Mouse (Mus musculus) gastrocnemius, postnatal 4 days (tissue): Measurements from ENCODE around the gene Gm10964. TPM values are rescaled to one million over a fixed set of nuclear protein-coding genes. Genes with fewer than 3 reads are reported as not detected.
"Not testable (repeated sequence)": the region's sequence is repeated elsewhere in the genome, so short reads cannot be mapped to it uniquely, and the experiment has no call there.

Experiments
- DNase-seq, 2 experiments: peaks; one replicate each; pipeline ENCODE4 v3.0.0; 2021 to 2022; ENCODE audit warnings: low spot score in 2 of 2, mixed read lengths in 2 of 2
- total RNA-seq, 2 experiments: library from RNA; stranded (reverse); gene quantifications; 2 replicates each; pipeline ENCODE4 v1.2.3; 2021

Gm10964 gene
- total RNA-seq, 2 experiments from 2014 or later = not detected

- DNase-seq = no peak
Measured at GRCm38 (mm10) chr3:103774009-103774408, 34.8 kb downstream of the Gm10964 start.

- no peak for DNase-seq
Measured at GRCm38 (mm10) chr3:103777940-103778339, 38.8 kb downstream of the Gm10964 start.

DNA sequence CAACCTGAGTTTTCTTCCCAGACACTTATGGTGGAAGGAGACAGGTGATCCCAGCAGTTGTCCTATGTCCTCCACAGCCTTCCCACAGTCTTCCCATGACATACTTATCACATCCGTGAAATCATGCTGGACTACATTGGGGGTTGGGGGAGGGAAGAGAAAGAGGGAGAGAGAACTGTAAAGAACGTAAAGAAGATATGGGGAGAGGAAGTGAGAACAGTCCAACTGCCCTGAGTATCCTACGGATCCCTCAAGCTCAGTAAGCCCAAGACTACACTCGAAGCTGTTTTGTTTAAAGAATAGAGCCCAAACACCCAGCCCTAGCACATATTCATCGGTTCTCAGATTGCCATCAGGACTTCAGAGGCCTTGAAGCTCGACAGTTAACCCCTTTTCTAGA, 39.5 kb downstream of the Gm10964 start:
- DNase-seq = no peak

DNA sequence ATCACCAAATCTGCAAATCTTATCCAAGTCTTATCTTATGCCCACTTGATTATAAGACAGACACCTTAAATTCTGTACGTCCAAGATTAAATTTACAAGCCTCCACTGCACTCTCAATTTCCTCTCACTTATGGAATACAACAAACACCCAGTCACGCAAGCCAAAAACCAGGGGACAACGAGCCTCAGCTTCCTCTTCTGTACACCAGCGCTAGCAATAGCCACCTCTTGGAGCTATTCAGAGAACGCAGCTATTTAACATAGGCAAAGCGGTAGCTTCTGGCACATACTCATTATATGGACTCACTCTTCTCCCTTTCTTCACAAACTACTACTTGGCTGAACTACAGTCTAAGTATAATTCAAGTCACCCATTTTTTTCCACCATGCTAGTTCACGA, 40.0 kb downstream of the Gm10964 start:
- DNase-seq = no peak

DNA sequence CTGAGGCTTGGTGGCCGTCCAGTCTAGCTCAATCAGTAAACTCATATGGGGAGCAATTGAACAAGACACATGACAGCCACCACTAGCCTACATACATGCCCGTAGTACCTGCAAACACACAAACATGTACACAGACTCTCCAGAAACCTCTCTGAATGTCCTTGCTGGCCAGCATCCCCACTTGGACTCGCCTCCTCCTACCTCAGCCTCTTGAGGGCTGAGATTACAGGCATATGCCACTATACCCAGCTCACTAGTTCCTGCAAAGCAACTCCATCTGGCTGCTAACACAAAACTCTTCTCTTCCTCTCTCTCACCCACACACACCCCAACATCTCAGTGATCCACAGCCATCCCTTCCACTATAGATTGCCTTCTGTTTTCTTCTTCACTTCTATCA, 41.1 kb downstream of the Gm10964 start:
- DNase-seq = no peak

DNA sequence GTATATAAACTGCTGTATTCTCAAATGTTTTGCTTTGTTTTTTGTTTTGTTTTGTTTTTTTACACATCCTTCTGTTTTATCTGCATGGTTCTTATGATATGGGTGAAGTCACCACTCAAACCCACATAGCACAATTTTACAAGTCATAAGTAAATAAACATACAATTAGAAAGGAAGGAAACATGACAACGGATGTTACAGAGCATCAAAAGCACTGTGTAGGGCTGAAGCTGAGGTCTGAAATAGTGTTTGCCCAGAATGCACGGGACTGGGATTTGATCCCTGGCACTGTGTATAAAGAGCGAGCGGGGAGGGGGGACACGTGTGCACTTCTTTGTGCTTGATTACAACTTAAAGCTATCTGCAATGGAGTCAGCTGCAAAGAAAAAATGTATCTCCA, 41.6 kb downstream of the Gm10964 start:
- no peak for DNase-seq

DNA sequence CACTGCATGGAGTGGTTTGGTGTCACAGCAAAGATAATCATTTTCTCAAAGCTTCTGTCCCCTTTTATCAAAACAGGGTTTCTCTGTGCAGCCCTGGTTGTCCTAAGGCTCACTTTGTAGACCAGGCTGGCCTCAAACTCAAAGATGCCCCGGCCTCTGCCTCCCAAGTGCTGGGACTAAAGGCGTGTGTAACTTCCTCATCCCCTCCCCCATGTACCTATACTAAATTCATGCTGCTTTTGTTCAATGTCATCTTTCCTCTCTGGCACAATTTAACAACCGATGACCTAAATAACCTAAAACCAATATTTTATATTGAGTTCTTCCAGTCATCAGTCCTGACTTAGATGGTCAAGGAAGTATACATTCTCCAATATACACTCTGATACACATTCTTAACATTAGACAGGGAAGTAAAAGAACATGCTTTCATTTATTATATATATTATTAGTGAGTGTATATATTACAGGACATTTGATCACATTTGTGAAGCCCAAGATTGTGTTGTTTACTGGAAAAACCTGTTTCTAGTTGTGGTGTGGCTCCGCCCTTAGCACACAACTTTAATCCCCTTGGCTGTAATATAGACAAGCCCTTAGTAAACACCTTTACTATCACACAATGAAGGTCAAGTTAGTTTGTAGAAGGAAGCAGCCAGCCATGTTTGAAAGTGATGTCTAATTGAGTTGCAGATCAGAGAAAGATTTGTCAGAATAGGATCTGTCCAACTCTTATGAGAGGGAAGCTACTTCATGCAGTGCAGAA, 43.9 kb downstream of the Gm10964 start:
- no peak for DNase-seq

GRCm38 (mm10) chr3:103787225-103787624, 48.1 kb downstream of the Gm10964 start:
- no peak for DNase-seq

GRCm38 (mm10) chr3:103789096-103789495, 49.9 kb downstream of the Gm10964 start:
- DNase-seq = no peak

- peak in 1 of 2 experiments; percentile 20 for DNase-seq
Measured at GRCm38 (mm10) chr3:103789891-103790345, 50.8 kb downstream of the Gm10964 start.

DNA sequence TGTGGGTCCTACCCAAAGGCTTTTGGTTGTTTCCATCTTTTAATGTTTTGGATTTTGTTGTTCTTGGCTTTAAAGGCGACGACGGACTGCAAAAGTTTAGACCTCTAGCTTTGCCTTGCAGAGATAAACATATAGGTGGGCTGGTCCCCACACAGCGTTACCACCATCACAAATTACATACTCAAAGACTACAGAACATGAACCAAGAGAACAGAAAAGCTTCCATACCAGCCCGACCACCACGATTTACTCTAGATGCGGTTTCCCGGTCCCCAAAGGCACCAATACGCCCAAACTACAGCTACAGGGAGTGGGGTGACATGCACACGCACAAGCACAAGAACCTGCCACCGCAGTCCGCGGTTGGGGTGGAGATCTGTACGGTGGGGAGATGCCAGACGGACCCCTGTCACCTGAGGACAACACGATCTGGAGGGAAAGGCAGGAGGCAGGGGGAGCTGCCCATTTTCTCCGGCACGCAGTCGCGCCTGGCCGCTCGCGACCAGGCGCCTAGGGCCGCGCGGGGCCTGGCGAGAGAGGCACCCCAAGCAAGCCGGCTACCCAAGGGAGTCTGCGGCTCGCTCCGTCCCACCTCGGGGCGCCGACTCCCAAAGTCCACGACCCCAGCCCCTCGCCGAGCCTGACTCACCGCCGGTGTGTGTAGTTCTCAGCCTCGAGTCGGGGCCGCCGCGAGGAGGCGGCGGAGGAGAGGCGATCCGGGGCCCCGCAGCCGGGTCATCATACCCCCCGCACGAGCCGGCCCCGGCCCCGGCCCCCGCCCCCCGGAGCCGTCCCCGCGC, 51.4 kb downstream of the Gm10964 start:
- peak; percentile 28 to 40 for DNase-seq

GRCm38 (mm10) chr3:103791230-103792110, 52.3 kb downstream of the Gm10964 start, which contains the start of gene Hipk1:
Gene Hipk1, minus strand, starts transcription at chr3:103791563.
- peak; percentile 86 to 94 for DNase-seq

DNA sequence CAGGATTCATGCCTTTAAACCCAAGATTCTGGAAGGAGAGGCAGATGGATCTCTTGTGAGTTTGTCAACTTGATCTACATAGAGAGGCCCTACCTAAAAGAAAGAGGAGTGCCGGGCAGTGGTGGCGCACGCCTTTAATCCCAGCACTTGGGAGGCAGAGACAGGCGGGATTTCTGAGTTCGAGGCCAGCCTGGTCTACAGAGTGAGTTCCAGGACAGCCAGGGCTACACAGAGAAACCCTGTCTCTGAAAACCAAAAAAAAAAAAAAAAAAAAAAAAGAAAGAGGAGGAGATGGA, 52.9 kb downstream of the Gm10964 start:
- DNase-seq = not testable (repeated sequence)

DNA sequence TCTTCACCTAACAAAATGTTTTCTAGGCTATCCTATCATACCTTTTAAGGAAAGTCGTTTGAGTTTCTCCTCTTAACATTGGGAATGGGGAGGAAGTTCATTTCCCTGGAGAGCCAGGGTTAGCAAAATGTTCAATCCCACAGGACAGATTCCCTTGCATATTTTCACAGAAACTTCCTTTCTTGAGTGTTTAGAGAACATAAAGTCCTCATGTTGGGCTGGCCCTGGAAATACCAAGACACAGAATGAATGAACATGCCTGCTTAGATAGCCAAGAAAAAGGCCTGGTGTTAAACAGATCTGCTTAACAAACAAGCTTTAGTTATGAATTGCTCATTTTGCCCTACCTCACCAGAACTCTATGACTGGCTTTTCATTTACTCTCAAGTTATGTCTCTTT, 53.4 kb downstream of the Gm10964 start:
- DNase-seq = no peak

Other genes with a start within 250 kb of the Gm10964 start
- gene Syt6, start 164.1 kb upstream of the Gm10964 start, total RNA-seq = not detected
- gene Atg4a-ps, start 93.3 kb upstream of the Gm10964 start, total RNA-seq = 1 to 10 TPM in 1 of 2 experiments, not detected in 1; 9.2 TPM
- gene Olfml3, start 1.4 kb upstream of the Gm10964 start, total RNA-seq = 10 to 100 TPM; 17.1 to 18.9 TPM
- gene Hipk1, start 52.2 kb downstream of the Gm10964 start, total RNA-seq = 10 to 100 TPM; 69.6 to 76.7 TPM
- gene Dclre1b, start 70.1 kb downstream of the Gm10964 start, total RNA-seq = 10 to 100 TPM in 1 of 2 experiments, 1 to 10 TPM in 1; 6.7 to 10.6 TPM
- gene Ap4b1, start 70.2 kb downstream of the Gm10964 start, total RNA-seq = 10 to 100 TPM; 12.8 to 15.5 TPM
- gene Gm43064, start 70.2 kb downstream of the Gm10964 start, total RNA-seq = under 1 TPM; 0.20 to 0.21 TPM
- gene Bcl2l15, start 93.2 kb downstream of the Gm10964 start, total RNA-seq = under 1 TPM in 1 of 2 experiments, not detected in 1; 0.23 TPM
- under 1 TPM; 0.49 to 0.52 TPM for gene Ptpn22, start 120.4 kb downstream of the Gm10964 start, total RNA-seq
- 10 to 100 TPM in 1 of 2 experiments, 1 to 10 TPM in 1; 9.8 to 11.9 TPM for gene Rsbn1, start 174.8 kb downstream of the Gm10964 start, total RNA-seq
- gene Phtf1, start 228.7 kb downstream of the Gm10964 start, total RNA-seq = 10 to 100 TPM; 17.7 to 18.3 TPM